ENCODE assay signal across 8 mouse cellular contexts in the genomic region with DNA sequence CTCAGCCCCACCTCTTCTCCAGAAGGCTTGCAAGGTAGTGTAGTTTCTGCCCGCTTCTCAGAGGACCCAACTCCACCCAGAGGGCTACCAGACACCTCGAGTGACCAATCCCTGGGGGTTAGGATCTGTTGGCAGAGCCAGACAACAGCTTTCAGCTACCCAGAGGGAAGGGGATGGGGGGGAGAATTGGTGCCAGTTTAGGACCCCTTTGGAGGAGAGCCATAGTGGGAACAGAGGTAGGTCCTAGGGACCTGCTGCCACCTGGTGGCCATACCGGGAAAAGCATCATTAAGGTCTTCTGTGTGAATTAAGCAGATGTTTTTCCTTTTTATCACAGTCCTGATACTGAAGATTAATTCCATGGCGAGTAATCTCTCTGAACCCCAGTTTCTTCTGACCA. TPM values are rescaled to one million over a fixed set of nuclear protein-coding genes. Genes with fewer than 3 reads are reported as not detected.
DNase-seq lines count a peak whose midpoint lies in the region; ATAC-seq and TF ChIP-seq lines count a peak whose summit lies in the region.

No protein-coding gene starts in this region.

- peak; percentile 22 to 72 for DNase-seq in urinary bladder, adult 18-20 months (ENCODE audit: low spot score in 2 of 2)
- DNase-seq in urinary bladder, postnatal 10 days (ENCODE audit: low spot score): no peak
- peak; percentile 79 for DNase-seq in cerebellum, adult 8-10 months
- peak; percentile 89 for DNase-seq in forebrain, postnatal 0 days
- peak; percentile 40 for DNase-seq in liver, embryonic 13.5 days
- DNase-seq in ovary, postnatal 10 days (ENCODE audit: low spot score): peak; percentile 56
- peak; percentile 75 for DNase-seq in thymus, postnatal 0 days (ENCODE audit: low spot score)

- TF ChIP-seq CTCF in forebrain, postnatal 0 days (IDR thresholded peaks at IDR 0.05; ENCODE audit: low read depth): peak; percentile 94

- no peak overlapping the region for H3K4me3 ChIP-seq in forebrain, postnatal 0 days (ENCODE audit: low read depth, low read length)
- no peak overlapping the region for H3K4me3 ChIP-seq in kidney, embryonic 14.5 days (ENCODE audit: low read length)
- no peak overlapping the region for H3K4me3 ChIP-seq in liver, embryonic 13.5 days (replicated peaks)

- peak; percentile 51 for ATAC-seq in forebrain, postnatal 0 days
- ATAC-seq in kidney, embryonic 14.5 days (ENCODE audit: low FRiP score, low TSS enrichment): peak; percentile 40; the same call in 1 of the 2 replicates
- no peak for ATAC-seq in liver, embryonic 13.5 days (ENCODE audit: low read depth)

- no peak overlapping the region for H3K27ac ChIP-seq in forebrain, postnatal 0 days (ENCODE audit: low read depth, low read length)
- no peak overlapping the region for H3K27ac ChIP-seq in kidney, embryonic 14.5 days (ENCODE audit: low read depth, low read length)
- no peak overlapping the region for H3K27ac ChIP-seq in liver, embryonic 13.5 days

- no peak overlapping the region for H3K4me2 ChIP-seq in forebrain, postnatal 0 days (ENCODE audit: low read depth)
- H3K4me2 ChIP-seq in kidney, embryonic 14.5 days (replicated peaks; ENCODE audit: low read depth, low read length): no peak overlapping the region
- H3K4me2 ChIP-seq in liver, embryonic 13.5 days: no peak overlapping the region

- no peaks in the 10 kb centered on the region for H3K9me3 ChIP-seq in forebrain, postnatal 0 days (ENCODE audit: low read length)
- H3K9me3 ChIP-seq in kidney, embryonic 14.5 days (ENCODE audit: control insufficient read depth, low read length): no peaks in the 10 kb centered on the region
- H3K9me3 ChIP-seq in liver, embryonic 13.5 days (replicated peaks): no peaks in the 10 kb centered on the region

- 19% methylated on average over 4 of the region's 4 CpGs for WGBS in forebrain, postnatal 0 days
- WGBS in kidney, embryonic 14.5 days: 20% methylated on average over 4 of the region's 4 CpGs
- 16% methylated on average over 4 of the region's 4 CpGs for WGBS in liver, embryonic 13.5 days (ENCODE audit: insufficient replicate concordance)

- H3K27me3 ChIP-seq in forebrain, postnatal 0 days (ENCODE audit: insufficient read depth, low read length): no peaks in the 10 kb centered on the region
- H3K27me3 ChIP-seq in kidney, embryonic 14.5 days (ENCODE audit: control insufficient read depth, insufficient read depth, low read length): peaks cover 4% of the 10 kb centered on the region; the same call in 1 of the 2 replicates
- peaks cover 20% of the 10 kb centered on the region for H3K27me3 ChIP-seq in liver, embryonic 13.5 days

- no peaks in the 10 kb centered on the region for H3K36me3 ChIP-seq in forebrain, postnatal 0 days (ENCODE audit: insufficient read depth)
- no peaks in the 10 kb centered on the region for H3K36me3 ChIP-seq in kidney, embryonic 14.5 days (ENCODE audit: control insufficient read depth, insufficient read depth, low read length)
- no peaks in the 10 kb centered on the region for H3K36me3 ChIP-seq in liver, embryonic 13.5 days

- H3K4me1 ChIP-seq in forebrain, postnatal 0 days (ENCODE audit: insufficient read depth): no peaks in the 10 kb centered on the region
- no peaks in the 10 kb centered on the region for H3K4me1 ChIP-seq in kidney, embryonic 14.5 days (ENCODE audit: control insufficient read depth, insufficient read depth, low read length)
- peaks cover 10% of the 10 kb centered on the region for H3K4me1 ChIP-seq in liver, embryonic 13.5 days (replicated peaks)

- no peak overlapping the region for H3K9ac ChIP-seq in forebrain, postnatal 0 days
- H3K9ac ChIP-seq in kidney, embryonic 14.5 days (ENCODE audit: low read depth, low read length): no peak overlapping the region
- H3K9ac ChIP-seq in liver, embryonic 13.5 days: no peak overlapping the region

RNA-seq across cellular contexts. Expression of a gene that starts 11.3 kb away (rescaled TPM):
- 30.8 and 41.0 TPM in 2 replicates for total RNA-seq in forebrain, postnatal 0 days (2014; rRNA removed)
- 5.2 and 8.7 TPM in 2 replicates for polyA plus RNA-seq in forebrain, postnatal 0 days (2015; fragmentation: Nextera tagmentation; extraction: Ambion mirVana)
- polyA plus RNA-seq in kidney, embryonic 14.5 days (2014; fragmentation: Nextera tagmentation; extraction: Ambion mirVana): 2.7 and 5.2 TPM in 2 replicates
- polyA plus RNA-seq in liver, embryonic 13.5 days (2015; fragmentation: Nextera tagmentation; extraction: Ambion mirVana): 7.3 and 10.0 TPM in 2 replicates
- 1.0 and 1.5 TPM in 2 replicates for polyA plus RNA-seq in thymus, postnatal 0 days (2015; fragmentation: Nextera tagmentation; extraction: Ambion mirVana)
